Mouse (Mus musculus): ENCODE data around the gene Lrmda. TPM values are rescaled to one million over a fixed set of nuclear protein-coding genes. Genes with fewer than 3 reads are reported as not detected.

Lrmda gene
- total RNA-seq, 2 experiments from 2014 or later, result 2.3 to 3.1 TPM

GRCm38 (mm10) chr14:22928683-22929082 is 909.2 kb downstream of the Lrmda start:
- no peak for DNase-seq (ENCODE audit: low spot score)

DNA sequence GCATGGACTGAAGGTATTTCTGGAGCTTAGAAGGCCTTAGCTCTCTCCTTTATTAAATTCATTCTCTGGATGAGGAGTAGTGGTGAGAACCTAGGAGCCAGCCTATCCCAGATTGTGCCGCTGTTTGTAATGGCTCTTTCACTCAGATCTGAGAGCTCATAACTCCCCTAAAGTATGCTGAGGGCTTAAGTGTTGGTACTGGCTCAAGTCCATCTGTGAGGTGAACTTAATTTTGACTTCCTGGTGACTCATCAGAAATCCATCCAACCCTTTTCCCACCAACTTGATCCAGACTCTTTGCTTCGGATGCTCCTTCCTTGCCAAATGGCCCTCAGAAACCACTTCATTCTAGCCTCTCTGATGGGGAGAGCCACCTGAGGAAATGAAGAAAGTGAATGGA is 910.1 kb downstream of the Lrmda start:
- no peak for DNase-seq (ENCODE audit: low spot score)

DNA sequence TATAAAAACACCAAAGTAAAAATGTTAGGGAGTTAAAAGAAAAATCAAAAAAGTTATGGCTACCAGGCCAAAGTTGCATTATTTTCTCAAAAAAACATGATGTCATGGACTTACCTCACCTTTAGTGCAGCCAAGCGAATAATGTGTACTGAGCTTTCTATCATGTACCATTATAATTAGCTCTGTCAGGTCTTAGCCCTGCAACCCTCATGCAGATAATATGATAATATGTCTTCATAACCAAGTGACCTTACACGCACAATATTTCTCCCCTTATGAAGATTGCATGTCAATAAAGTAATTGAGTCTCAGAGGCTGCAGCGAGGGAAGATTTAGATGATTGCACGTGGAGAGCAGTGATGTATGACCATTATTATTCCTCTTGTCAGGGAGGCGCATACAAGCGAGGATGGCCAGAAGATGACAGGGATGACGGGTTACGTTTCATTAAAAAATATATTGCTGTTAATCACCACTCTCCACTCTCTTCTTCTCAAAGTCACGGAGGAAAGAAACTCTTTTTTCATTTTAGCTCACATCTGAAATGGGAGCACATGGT is 911.1 kb downstream of the Lrmda start:
- no peak for DNase-seq (ENCODE audit: low spot score)

- no peak for DNase-seq (ENCODE audit: low spot score)
Measured at GRCm38 (mm10) chr14:22931114-22931822, 911.8 kb downstream of the Lrmda start.

DNA sequence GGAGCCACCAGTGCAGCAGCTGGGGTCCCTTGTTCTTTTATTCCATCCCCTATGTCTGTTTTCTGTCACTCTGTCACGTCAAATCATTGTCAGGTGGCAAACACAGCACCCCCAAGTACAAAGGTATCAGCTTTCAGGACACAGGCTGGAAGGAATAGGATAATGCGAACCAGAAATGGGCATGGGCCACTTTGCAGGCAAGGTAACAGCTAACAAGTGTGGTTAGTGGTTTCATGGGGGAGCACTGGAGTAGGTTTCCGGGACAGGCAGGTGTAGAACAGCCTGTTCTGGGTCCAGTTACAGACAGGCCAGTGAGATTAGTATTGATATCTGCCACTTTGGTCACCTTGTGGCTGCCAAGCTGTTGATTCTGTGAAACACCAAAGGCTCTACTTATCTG is 917.2 kb downstream of the Lrmda start:
- DNase-seq (ENCODE audit: low spot score), result no peak

DNA sequence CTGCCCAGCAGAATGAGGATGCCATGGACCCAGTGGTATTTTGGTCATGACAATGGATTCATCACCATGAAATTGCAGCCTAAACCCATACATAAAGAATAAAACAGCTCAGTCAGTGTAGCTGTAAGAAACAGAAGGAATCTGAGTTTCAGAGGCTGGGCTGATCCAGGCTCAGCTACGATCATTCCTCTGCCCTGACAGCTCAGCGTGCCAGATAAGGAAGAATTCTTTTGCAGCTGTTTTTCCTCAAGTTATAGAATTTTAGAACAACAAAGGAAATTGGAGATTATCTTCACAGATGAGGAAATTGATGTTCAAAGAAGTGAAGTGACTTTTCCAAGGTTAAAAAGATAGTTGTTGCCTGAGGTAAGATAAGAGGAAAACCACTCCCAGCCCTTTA is 921.1 kb downstream of the Lrmda start:
- no peak for DNase-seq (ENCODE audit: low spot score)

- DNase-seq (ENCODE audit: low spot score), result no peak
Measured at GRCm38 (mm10) chr14:22942569-22942968, 923.1 kb downstream of the Lrmda start.

DNA sequence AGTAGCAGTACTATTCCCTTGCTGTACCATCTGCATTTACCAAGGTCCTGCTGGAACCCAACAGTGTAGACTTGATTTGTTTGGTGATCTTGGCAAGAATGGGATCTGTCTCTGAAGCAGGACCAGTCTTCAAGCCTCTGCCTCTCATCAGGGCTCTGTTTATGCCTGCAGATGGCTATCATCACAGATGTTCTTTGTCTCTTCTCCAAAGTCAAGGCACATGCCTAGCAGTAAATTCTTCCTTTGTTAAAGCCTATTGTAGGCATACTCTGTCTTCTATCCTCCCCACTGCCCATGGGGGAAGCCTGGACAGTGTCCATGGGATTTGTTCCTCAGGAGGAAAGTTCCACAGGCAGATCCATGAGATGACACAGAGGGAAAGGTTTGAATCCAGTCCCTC is 930.0 kb downstream of the Lrmda start:
- DNase-seq (ENCODE audit: low spot score), result no peak

DNA sequence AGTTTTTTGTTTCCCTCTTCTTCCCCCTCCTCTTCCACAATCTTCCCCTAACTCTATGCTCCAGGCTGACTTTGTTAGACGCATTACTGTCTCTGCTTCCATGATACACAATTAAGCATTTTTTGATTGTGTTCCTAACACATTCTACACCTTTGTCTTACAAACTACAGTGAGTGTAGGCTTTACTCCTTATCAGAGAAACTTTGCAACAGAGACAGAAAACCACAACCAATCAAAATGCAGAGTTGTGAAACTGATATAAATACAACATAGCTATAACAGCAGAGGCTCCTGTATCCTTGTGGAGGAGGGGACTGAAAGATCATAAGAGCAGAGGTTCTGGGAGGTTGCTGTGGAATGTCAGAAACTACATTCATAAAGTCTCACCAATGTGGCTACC is 933.5 kb downstream of the Lrmda start:
- DNase-seq (ENCODE audit: low spot score), result no peak

GRCm38 (mm10) chr14:22960166-22960565 is 940.7 kb downstream of the Lrmda start:
- peak; percentile 39 for DNase-seq (ENCODE audit: low spot score)

DNA sequence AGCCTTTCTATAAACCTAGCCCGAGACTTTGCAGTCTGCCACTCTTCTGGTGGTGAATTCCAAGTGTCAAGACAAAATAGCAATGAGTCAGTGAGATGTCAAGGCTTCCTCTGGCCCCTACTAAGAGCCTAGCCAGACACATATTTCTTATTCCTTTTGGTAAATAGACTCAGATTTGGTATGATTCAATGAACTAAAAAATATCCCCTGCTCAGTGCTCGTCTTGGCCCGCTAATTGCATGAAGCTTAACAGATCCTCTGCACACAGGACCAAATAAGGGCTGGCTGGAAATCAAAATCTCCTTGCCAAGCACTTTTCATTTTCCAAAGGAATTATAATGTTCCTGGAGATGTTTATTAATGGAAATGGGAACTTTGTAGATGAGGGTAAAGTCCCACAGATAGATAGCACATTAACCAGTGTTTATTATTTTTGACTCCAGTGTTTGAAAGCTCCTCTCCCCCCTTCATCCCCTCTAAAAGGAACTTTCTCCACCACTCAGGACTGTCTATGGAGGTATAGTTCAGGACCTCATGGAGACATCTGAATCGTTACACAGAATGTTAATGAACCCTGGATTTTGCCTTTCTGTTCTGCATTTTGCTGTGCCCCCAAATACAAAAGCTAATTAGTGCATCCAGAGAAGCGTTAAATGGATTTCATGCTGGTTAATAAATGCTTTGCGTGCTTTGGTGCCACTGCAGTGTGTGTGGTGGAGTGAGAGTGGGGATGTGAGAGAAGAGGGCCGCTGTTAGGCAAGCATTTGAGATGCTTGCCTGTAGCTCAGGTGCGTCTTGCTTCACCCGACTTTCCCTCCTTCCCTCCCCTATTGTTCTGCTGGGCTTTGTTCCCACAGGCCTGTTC is 945.5 kb downstream of the Lrmda start:
- DNase-seq (ENCODE audit: low spot score), result peak; percentile 56

GRCm38 (mm10) chr14:22968705-22969104 is 949.2 kb downstream of the Lrmda start:
- no peak for DNase-seq (ENCODE audit: low spot score)

GRCm38 (mm10) chr14:22986736-22987135 is 967.2 kb downstream of the Lrmda start:
- peak; percentile 64 for DNase-seq (ENCODE audit: low spot score)

DNA sequence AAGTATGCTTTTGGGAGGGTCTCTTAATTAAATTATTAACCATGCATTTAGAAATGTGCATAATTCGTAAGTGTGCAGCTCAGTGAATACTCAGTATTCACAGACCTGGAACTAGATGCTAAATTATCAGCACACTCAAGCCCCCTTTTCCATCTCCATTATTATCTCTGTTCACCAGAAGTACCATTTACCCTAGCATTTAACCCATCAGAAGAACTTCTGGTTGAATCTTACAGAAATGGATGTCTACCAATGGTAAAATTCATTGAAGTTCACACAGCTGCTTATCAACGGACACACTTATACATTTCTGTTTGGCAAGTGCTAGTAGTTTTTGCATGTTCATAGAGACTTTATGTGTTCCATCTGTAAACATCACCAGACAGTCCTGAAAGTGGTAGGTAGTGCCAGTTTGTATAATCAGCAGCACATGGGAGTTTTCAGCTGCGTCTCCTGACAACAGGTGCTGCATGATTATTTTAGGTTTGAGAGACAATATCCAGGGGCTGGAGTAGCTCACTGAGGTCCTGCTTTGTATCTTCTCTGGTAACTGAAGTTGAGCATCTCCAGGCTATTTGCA is 968.7 kb downstream of the Lrmda start:
- no peak for DNase-seq (ENCODE audit: low spot score)

DNA sequence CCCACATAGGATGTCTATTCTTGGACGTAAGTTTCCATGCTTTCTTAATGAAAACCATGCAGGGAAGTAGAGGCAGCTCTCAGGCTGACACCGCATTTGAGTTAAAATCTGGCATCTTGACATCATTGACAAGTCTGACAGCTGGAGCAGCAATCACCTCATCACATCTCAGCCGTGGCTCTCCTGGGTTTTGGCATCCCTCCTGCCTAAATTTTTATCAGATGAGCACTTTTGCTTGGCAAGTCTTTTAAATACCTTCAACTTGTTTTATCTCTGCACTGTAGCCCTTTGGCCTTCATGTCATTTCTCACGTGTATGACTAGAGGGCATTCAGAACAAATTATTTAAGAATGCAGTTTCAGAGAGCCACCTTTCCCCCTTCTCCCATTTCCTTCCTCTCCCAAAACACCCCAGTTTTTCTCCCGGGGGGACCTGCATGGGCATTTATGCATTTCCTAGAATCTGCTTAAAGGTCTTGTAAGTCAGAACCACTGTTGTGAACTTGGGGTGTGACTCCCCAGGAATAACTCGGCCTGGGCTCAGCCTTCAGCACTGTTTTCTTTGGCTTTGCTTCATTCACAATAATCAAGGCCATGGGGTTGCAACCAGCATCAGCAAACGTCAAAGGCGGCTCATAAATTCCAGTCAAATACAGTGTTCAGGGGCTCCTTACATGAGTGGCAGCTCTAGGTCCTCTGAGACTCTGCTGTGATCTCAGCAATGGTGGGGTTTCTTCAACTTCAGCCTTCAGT is 975.8 kb downstream of the Lrmda start:
- DNase-seq (ENCODE audit: low spot score), result no peak

DNA sequence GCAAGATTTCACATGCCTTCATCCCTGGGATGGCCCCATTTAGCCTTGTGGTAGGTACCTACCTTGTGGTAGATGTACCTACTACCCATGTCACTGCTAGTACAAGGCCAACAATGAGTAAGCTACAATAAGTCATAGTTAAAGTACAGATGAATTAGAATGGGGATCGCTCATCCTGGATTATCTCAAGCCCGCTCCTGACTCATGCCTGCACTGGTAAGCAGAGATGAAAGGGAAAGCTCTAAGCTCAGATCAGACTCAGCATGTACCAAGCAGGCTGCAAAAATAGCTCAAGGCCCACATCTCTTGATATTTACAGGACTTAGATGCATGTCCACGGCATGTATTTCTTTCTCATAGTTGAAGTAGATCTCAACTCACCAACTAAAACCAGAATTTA is 979.4 kb downstream of the Lrmda start:
- DNase-seq (ENCODE audit: low spot score), result no peak

GRCm38 (mm10) chr14:23011989-23012388 is 992.5 kb downstream of the Lrmda start:
- no peak for DNase-seq (ENCODE audit: low spot score)

- no peak for DNase-seq (ENCODE audit: low spot score)
Measured at GRCm38 (mm10) chr14:23014747-23015286, 995.3 kb downstream of the Lrmda start.

DNA sequence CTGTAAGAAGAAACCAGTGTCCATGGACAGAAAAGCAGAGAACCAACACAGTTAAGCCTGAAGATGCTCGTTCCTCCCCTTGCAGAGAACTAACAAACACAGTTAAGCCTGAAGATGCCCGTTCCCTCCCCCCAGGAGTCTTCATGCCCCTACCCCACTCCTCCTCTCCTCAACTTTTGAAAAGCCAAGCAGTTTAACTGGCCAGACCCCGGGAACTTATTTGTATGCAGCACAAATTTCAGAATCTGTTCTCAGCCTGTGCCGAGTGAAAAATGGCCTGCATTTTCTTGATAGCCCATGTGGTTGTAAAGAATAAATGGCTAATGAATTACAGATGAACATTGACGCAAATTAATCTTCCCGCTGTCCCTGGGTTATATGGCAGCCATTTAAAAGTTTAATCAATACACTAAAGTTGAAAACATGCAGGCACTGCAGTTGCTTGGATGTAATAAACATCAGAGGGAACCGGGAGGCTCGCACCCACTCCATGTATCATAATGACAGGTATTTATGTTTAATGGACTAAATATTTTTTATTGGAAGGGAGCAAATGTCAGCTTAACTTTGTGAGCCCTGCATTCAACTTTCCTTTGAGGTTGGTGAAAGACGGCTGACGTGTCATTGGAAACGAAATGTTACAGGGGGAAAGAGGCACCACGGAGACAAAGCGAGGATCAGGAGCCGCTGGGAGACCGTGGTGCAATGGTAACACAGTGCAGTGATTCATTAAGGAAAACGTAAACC is 996.0 kb downstream of the Lrmda start:
- no peak for DNase-seq (ENCODE audit: low spot score)

DNA sequence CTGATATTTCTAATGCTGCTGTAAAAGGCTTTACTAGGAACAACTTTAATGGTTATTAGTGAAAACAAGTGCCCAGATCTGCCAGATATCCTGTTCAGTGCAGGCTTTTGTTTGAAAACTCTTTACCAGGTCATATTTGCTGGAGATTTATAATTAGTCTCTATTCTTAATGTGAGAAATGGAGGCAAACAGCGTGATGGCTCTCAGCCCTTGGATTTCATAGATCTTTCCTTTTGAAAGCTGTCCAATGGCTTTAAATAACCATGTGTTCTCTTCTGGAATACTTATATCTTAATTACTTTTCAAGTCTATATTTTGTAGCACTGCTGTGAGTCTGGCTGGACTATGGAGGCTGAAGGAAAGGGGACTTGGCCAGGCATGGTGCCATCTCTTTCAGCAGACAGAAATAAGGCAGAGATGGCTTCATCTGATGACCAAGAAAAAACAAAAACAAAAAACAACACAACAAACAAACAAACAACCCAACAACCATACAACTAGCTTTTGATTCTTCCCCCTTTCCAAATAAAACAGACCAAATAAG is 996.6 kb downstream of the Lrmda start:
- DNase-seq (ENCODE audit: low spot score), result no peak

All from gastrocnemius, adult 18-20 months (tissue).